In genomic region chr6:113392015-113392386, GRCm38 (mm10) we compare ENCODE assay signal across 8 mouse cellular contexts. TPM values are rescaled to one million over a fixed set of nuclear protein-coding genes. Genes with fewer than 3 reads are reported as not detected.
DNase-seq lines count a peak whose midpoint lies in the region; ATAC-seq and TF ChIP-seq lines count a peak whose summit lies in the region.

No protein-coding gene starts in this region.

- no peaks in the 10 kb centered on the region for H3K27me3 ChIP-seq in kidney, postnatal 0 days (ENCODE audit: insufficient read depth, low read length)
- no peaks in the 10 kb centered on the region for H3K27me3 ChIP-seq in forebrain, embryonic 12.5 days
- H3K27me3 ChIP-seq in limb, embryonic 10.5 days (ENCODE audit: low read depth, poor library complexity, severe bottlenecking) = no peaks in the 10 kb centered on the region
- H3K27me3 ChIP-seq in neural tube, embryonic 12.5 days (replicated peaks) = no peaks in the 10 kb centered on the region

- peak overlapping the region; percentile 66 for H3K4me2 ChIP-seq in kidney, postnatal 0 days (ENCODE audit: low read length)
- peak overlapping the region; percentile 87 for H3K4me2 ChIP-seq in forebrain, embryonic 12.5 days
- peak overlapping the region; percentile 91 for H3K4me2 ChIP-seq in neural tube, embryonic 12.5 days (replicated peaks)

- WGBS in kidney, postnatal 0 days = 28% methylated on average over 10 of the region's 10 CpGs
- 21% methylated on average over 10 of the region's 10 CpGs for WGBS in forebrain, embryonic 12.5 days
- 34% methylated on average over 10 of the region's 10 CpGs for WGBS in limb, embryonic 10.5 days
- WGBS in neural tube, embryonic 12.5 days = 26% methylated on average over 10 of the region's 10 CpGs

- peak overlapping the region; percentile 32; the same call in 1 of the 2 replicates for H3K9ac ChIP-seq in kidney, postnatal 0 days (ENCODE audit: low read depth, low read length)
- H3K9ac ChIP-seq in forebrain, embryonic 12.5 days = peak overlapping the region; percentile 72
- H3K9ac ChIP-seq in neural tube, embryonic 12.5 days = peak overlapping the region; percentile 68

- no peak for ATAC-seq in kidney, postnatal 0 days (replicated peaks; ENCODE audit: low FRiP score, low read depth)
- peak; percentile 14; the same call in 1 of the 2 replicates for ATAC-seq in forebrain, embryonic 12.5 days (ENCODE audit: low FRiP score)
- peak; percentile 42 for ATAC-seq in neural tube, embryonic 12.5 days (ENCODE audit: low FRiP score, low read depth)

- H3K27ac ChIP-seq in kidney, postnatal 0 days = no peak overlapping the region
- H3K27ac ChIP-seq in forebrain, embryonic 12.5 days = peak overlapping the region; percentile 87
- peak overlapping the region; percentile 82 for H3K27ac ChIP-seq in limb, embryonic 10.5 days
- H3K27ac ChIP-seq in neural tube, embryonic 12.5 days = 0 out of 2 replicates have a peak overlapping the region, but pooled peaks have one; percentile 46

- peak overlapping the region; percentile 30 for H3K4me3 ChIP-seq in kidney, postnatal 0 days (replicated peaks; ENCODE audit: low read depth, low read length)
- peak overlapping the region; percentile 53 for H3K4me3 ChIP-seq in forebrain, embryonic 12.5 days (replicated peaks)
- peak overlapping the region; percentile 64 for H3K4me3 ChIP-seq in limb, embryonic 10.5 days
- peak overlapping the region; percentile 44 for H3K4me3 ChIP-seq in neural tube, embryonic 12.5 days

- DNase-seq in kidney, postnatal 0 days (ENCODE audit: low spot score) = no peak
- no peak for DNase-seq in kidney, postnatal 36 days
- no peak for DNase-seq in limb, embryonic 10.5 days (ENCODE audit: low spot score)
- DNase-seq in layer of hippocampus, adult 18-20 months (ENCODE audit: low spot score in 2 of 2) = no peak
- DNase-seq in layer of hippocampus, adult 9-11 months = no peak
- no peak for DNase-seq in layer of hippocampus, postnatal 14 days (ENCODE audit: low spot score in 2 of 2)

- peaks cover 34% of the 10 kb centered on the region for H3K36me3 ChIP-seq in kidney, postnatal 0 days (ENCODE audit: insufficient read depth, low read length)
- H3K36me3 ChIP-seq in forebrain, embryonic 12.5 days (replicated peaks) = peaks cover 46% of the 10 kb centered on the region
- peaks cover 49% of the 10 kb centered on the region for H3K36me3 ChIP-seq in limb, embryonic 10.5 days
- peaks cover 38% of the 10 kb centered on the region for H3K36me3 ChIP-seq in neural tube, embryonic 12.5 days

- no peak for TF ChIP-seq CTCF in kidney, postnatal 0 days (IDR thresholded peaks at IDR 0.05; ENCODE audit: low read depth)

- H3K9me3 ChIP-seq in kidney, postnatal 0 days (replicated peaks; ENCODE audit: low read length) = no peaks in the 10 kb centered on the region
- no peaks in the 10 kb centered on the region for H3K9me3 ChIP-seq in forebrain, embryonic 12.5 days
- no peaks in the 10 kb centered on the region for H3K9me3 ChIP-seq in limb, embryonic 10.5 days (replicated peaks)
- no peaks in the 10 kb centered on the region for H3K9me3 ChIP-seq in neural tube, embryonic 12.5 days

- H3K4me1 ChIP-seq in kidney, postnatal 0 days (replicated peaks; ENCODE audit: insufficient read depth, low read length) = 0 out of 2 replicates have a peak, but pooled peaks cover 5% of the 10 kb centered on the region
- H3K4me1 ChIP-seq in forebrain, embryonic 12.5 days = peaks cover 17% of the 10 kb centered on the region
- peaks cover 23% of the 10 kb centered on the region for H3K4me1 ChIP-seq in limb, embryonic 10.5 days
- H3K4me1 ChIP-seq in neural tube, embryonic 12.5 days = peaks cover 18% of the 10 kb centered on the region

RNA-seq across cellular contexts. Expression of gene Ttll3, which starts 2.9 kb away (rescaled TPM):
- polyA plus RNA-seq in kidney, postnatal 0 days (2015; fragmentation: Nextera tagmentation; extraction: Ambion mirVana) = 1.5 and 2.0 TPM in 2 replicates
- polyA plus RNA-seq in forebrain, embryonic 12.5 days (2016; fragmentation: Nextera tagmentation; extraction: Ambion mirVana) = 6.5 and 7.0 TPM in 2 replicates
- polyA plus RNA-seq in limb, embryonic 10.5 days (2016; fragmentation: Nextera tagmentation; extraction: Ambion mirVana) = 2.7 and 4.1 TPM in 2 replicates
- polyA plus RNA-seq in neural tube, embryonic 12.5 days (2016; fragmentation: Nextera tagmentation; extraction: Ambion mirVana) = 5.6 and 7.1 TPM in 2 replicates
- total RNA-seq in layer of hippocampus, adult 18-20 months (2021) = 10 to 100 TPM; 14.8 to 17.6 TPM
- total RNA-seq in layer of hippocampus, postnatal 14 days (2021) = 10 to 100 TPM; 11.7 to 13.7 TPM

RNA-seq across cellular contexts. Expression of gene Arpc4, which starts 14.1 kb away (rescaled TPM):
- 375 and 420 TPM in 2 replicates for polyA plus RNA-seq in kidney, postnatal 0 days (2015; fragmentation: Nextera tagmentation; extraction: Ambion mirVana)
- polyA plus RNA-seq in forebrain, embryonic 12.5 days (2016; fragmentation: Nextera tagmentation; extraction: Ambion mirVana) = 327 and 333 TPM in 2 replicates
- polyA plus RNA-seq in limb, embryonic 10.5 days (2016; fragmentation: Nextera tagmentation; extraction: Ambion mirVana) = 383 and 393 TPM in 2 replicates
- polyA plus RNA-seq in neural tube, embryonic 12.5 days (2016; fragmentation: Nextera tagmentation; extraction: Ambion mirVana) = 352 and 393 TPM in 2 replicates
- total RNA-seq in layer of hippocampus, adult 18-20 months (2021) = 100 to 1,000 TPM; 302 to 314 TPM
- 100 to 1,000 TPM; 348 to 363 TPM for total RNA-seq in layer of hippocampus, postnatal 14 days (2021)

RNA-seq across cellular contexts. Expression of gene Tada3, which starts 14.3 kb away (rescaled TPM):
- polyA plus RNA-seq in kidney, postnatal 0 days (2015; fragmentation: Nextera tagmentation; extraction: Ambion mirVana) = 37.9 and 39.9 TPM in 2 replicates
- 67.6 and 70.7 TPM in 2 replicates for polyA plus RNA-seq in forebrain, embryonic 12.5 days (2016; fragmentation: Nextera tagmentation; extraction: Ambion mirVana)
- polyA plus RNA-seq in limb, embryonic 10.5 days (2016; fragmentation: Nextera tagmentation; extraction: Ambion mirVana) = 47.2 and 53.4 TPM in 2 replicates
- 62.4 and 64.4 TPM in 2 replicates for polyA plus RNA-seq in neural tube, embryonic 12.5 days (2016; fragmentation: Nextera tagmentation; extraction: Ambion mirVana)
- total RNA-seq in layer of hippocampus, adult 18-20 months (2021) = 10 to 100 TPM; 47.3 to 51.0 TPM
- total RNA-seq in layer of hippocampus, postnatal 14 days (2021) = 10 to 100 TPM; 53.4 to 54.9 TPM

RNA-seq across cellular contexts. Expression of gene Rpusd3, which starts 27.1 kb away (rescaled TPM):
- 24.4 and 30.5 TPM in 2 replicates for polyA plus RNA-seq in kidney, postnatal 0 days (2015; fragmentation: Nextera tagmentation; extraction: Ambion mirVana)
- polyA plus RNA-seq in forebrain, embryonic 12.5 days (2016; fragmentation: Nextera tagmentation; extraction: Ambion mirVana) = 23.8 and 28.1 TPM in 2 replicates
- polyA plus RNA-seq in limb, embryonic 10.5 days (2016; fragmentation: Nextera tagmentation; extraction: Ambion mirVana) = 37.9 and 40.8 TPM in 2 replicates
- 18.7 and 29.3 TPM in 2 replicates for polyA plus RNA-seq in neural tube, embryonic 12.5 days (2016; fragmentation: Nextera tagmentation; extraction: Ambion mirVana)
- 10 to 100 TPM; 28.6 to 30.3 TPM for total RNA-seq in layer of hippocampus, adult 18-20 months (2021)
- 10 to 100 TPM; 24.7 to 28.7 TPM for total RNA-seq in layer of hippocampus, postnatal 14 days (2021)

RNA-seq across cellular contexts. Expression of gene Cidec, which starts 43.6 kb away (rescaled TPM):
- polyA plus RNA-seq in kidney, postnatal 0 days (2015; fragmentation: Nextera tagmentation; extraction: Ambion mirVana) = 0.17 and 0.23 TPM in 2 replicates
- not detected in 2 replicates for polyA plus RNA-seq in forebrain, embryonic 12.5 days (2016; fragmentation: Nextera tagmentation; extraction: Ambion mirVana)
- polyA plus RNA-seq in limb, embryonic 10.5 days (2016; fragmentation: Nextera tagmentation; extraction: Ambion mirVana) = not detected in 2 replicates
- not detected in 2 replicates for polyA plus RNA-seq in neural tube, embryonic 12.5 days (2016; fragmentation: Nextera tagmentation; extraction: Ambion mirVana)
- total RNA-seq in layer of hippocampus, adult 18-20 months (2021) = not detected
- not detected for total RNA-seq in layer of hippocampus, postnatal 14 days (2021)
